Mouse (Mus musculus): ENCODE data around the gene Gm49361.

GRCm38 (mm10) chr14:57663630-57664029 lies 82.3 kb downstream of the Gm49361 start:
- no peak for TF ChIP-seq POLR2A (IDR thresholded peaks at IDR 0.05; ENCODE audit: insufficient read length, low read depth)
- TF ChIP-seq MYOG (IDR thresholded peaks at IDR 0.05; ENCODE audit: control insufficient read depth in 1 of 3, insufficient read depth in 1 of 3, insufficient read length in 2 of 3, low read depth in 2 of 3): no peak
- no peak for TF ChIP-seq MAX (IDR thresholded peaks at IDR 0.05; ENCODE audit: low read depth)
- TF ChIP-seq USF1 (IDR thresholded peaks at IDR 0.05; ENCODE audit: low read depth): no peak
- TF ChIP-seq MYOD1 (IDR thresholded peaks at IDR 0.05; ENCODE audit: control insufficient read depth in 1 of 3, insufficient read length in 2 of 3, low read depth in 2 of 3): no peak
- no peak for TF ChIP-seq CEBPB (IDR thresholded peaks at IDR 0.05; ENCODE audit: insufficient read depth, poor library complexity, severe bottlenecking)
- no peak for TF ChIP-seq E2F4 (IDR thresholded peaks at IDR 0.05; ENCODE audit: insufficient read depth)
- no peak for TF ChIP-seq POLR2AphosphoS2 (IDR thresholded peaks at IDR 0.05; ENCODE audit: insufficient read length, low read depth)
- no peak for TF ChIP-seq TCF12 (IDR thresholded peaks at IDR 0.05; ENCODE audit: insufficient read depth, poor library complexity, severe bottlenecking)
